Mouse (Mus musculus): ENCODE data around the gene Cd6. TPM values are rescaled to one million over a fixed set of nuclear protein-coding genes. Genes with fewer than 3 reads are reported as not detected.

Cd6 gene
- total RNA-seq, 2 experiments from 2014 or later, result 0.17 TPM; not detected in 1

DNA sequence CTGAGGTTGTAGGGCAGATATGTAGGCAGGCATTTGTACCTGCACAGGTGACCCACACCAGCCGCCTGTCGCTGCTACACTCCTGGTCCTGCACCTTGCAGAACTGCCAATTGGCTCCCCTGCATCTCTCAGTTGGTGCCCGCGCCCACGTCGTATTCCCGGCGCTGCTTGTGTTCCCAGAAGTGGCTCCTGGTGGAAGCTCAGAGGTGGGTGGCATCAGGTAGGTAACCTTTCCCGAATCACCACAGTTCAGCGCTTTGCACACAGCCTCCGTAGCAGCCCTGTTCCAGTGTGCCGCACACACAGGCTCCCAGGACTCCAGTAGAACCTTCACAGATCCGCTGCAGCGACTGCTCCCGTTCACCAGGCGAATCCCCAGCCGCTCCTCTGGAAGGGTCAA, 30.7 kb downstream of the Cd6 start:
- no peak for DNase-seq

DNA sequence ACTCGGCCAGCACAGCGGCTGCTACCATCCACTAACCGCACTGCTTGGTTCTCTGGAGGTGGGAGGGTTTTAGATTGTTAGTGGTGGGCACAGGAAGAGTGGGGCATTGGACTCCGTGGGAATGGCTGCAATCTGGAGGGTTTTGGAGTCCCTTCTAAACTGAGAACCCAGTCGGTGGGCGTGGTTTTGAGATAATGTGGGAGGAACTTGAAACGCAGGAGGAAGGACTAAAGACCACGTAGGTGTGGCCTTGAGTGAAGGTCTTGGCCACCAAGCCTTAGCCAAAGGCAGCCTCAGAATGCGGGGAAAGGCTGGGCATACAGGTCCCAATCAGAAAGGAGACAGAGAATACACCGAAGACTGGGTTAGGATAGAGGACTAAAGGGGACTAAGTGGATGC, 31.3 kb downstream of the Cd6 start:
- DNase-seq, result no peak

DNA sequence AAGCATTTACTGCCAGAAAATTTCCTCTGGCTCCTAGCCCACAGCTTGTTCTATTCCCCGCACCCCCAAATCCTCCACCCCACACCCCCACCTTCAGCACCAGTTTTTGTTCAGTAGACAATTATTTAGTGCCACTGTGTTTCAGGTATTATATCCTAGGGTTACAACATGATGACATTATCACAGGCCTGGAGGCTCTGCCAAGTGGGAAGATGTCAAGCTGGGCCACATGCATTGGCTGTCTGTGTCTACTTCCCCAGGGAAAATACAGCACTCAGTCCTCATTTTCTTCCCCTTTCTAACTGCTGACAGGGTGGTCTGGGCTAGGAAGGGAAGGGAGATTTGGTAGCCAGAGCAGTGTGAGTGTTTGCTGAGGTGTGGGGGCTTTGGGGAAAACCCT, 34.9 kb downstream of the Cd6 start:
- DNase-seq, result no peak

DNA sequence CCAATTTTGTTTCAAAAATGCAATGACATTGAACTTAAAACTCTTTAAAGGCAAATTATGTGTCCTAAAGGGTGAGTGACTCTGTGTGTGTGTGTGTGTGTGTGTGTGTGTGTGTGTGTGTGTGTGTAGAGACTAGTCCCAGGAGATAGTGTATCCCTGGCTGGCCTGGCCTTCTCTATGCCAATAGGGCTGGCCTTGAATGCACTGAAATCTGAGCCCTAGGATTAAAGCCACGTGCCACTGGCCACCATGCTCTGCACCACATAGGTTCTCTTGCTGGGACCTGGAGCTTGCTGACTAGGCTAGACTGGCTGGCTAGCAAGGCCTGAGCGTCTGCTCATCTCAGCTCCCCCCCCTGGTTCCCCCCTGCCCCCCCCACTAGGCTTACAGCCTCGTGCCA, 36.8 kb downstream of the Cd6 start:
- no peak for DNase-seq

DNA sequence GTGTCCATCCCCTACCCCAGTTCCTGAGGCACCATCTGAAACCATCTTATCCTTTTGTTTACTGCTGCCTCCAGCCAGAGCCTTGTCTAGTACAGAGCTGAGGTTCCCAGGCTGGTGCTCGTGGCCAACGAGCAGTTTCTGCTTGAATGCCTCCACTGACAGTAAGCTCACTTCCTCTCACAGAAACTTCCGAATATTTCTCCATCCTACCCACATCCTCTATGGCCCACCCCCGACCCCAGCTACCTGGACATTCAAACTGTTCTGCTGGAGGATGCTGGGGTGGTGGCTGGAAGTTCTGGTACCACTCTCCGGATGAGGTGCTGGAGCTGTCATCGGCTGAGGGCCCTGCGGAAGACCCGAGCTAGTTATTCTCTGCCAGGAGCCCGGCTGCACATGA, 39.5 kb downstream of the Cd6 start:
- no peak for DNase-seq

DNA sequence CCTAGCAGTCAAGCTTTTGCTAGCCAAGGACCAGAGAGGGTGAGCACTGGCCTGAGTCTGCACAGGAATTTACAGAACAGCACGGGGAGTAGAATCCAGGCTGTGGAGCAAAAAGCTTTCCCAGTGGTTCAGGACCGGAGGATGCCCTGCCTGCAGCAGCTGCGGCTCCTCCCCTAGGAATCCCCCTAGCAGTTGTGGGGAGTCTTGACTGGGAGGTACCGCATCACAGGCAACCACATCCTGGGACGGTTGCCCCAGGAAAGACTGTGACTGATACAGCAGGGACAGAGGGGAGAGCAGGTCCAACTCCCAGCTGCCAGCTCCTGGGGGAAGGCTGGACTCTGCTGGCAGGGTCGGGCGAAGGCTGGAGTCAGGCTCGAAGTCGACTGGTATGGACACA, 41.6 kb downstream of the Cd6 start:
- no peak for DNase-seq

DNA sequence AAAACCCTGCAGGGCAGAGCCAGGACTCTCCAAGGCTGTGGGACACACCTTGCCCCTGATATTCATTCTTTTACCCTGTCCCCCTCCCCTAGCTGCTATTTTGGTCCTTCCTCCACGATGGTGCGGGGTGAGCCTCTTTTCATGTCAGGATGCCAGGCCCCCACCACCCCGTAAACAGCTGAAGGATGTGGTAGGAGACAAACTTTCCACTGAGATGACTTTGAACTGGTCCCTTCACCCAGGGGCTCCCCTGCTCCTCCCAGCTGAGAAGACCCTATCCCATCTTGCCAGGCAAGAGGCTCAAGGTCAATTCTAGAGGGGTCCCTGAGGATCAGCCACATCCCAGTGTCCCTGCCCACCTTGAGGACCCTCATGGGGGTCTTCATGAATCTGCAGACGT, 42.5 kb downstream of the Cd6 start:
- no peak for DNase-seq

DNA sequence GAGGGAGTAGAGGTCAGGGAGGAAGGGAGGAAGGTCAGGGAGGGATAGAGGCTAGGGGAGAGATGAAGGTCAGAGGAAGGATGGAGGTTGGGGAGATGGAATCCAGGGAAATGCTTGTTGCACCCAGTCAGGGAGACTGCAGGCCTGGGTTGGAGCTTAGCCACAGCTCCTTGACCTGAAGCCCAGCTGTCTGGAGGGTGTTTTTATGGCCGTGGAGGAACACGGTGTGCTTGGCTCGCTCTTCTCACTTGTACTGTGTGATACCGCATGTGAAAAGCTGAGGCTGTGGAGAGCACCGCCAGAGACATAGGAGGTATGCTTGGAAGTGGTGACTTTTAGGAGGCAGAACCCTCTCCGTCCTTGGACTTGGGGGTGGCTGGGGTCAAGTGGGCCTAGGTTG, 43.1 kb downstream of the Cd6 start:
- no peak for DNase-seq

DNA sequence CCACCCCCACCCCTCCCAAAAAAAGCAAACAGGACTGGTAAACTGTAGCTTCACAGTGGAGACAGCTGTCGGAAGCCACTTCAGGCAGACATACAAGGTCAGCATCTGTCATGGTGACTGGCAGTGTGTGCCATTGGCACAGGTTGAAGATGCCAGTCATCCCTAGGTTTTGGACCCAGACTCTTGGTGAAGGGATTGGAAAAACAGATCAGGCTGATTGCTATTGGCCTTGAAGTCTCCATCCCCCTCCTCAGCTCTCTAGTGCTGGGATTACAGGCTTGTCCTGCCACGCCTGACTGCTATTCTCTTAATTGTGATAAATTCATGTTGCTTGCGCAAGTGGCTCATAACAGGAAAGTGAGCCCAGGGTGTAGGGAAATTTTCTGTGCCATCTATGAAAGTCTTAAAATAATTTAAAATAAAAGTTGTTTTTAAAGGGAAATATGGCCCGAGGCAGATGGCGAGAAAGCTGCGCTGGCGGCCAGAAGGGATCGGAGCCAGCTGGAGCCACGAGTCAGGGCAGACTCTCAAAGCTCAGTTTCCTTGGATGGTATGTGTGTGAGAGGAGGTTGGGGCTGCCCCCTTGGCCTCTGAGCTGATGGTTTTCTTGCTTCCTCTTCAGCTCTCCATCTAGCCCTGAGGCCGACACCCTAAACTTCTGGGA, 44.9 kb downstream of the Cd6 start:
- DNase-seq, result no peak

DNA sequence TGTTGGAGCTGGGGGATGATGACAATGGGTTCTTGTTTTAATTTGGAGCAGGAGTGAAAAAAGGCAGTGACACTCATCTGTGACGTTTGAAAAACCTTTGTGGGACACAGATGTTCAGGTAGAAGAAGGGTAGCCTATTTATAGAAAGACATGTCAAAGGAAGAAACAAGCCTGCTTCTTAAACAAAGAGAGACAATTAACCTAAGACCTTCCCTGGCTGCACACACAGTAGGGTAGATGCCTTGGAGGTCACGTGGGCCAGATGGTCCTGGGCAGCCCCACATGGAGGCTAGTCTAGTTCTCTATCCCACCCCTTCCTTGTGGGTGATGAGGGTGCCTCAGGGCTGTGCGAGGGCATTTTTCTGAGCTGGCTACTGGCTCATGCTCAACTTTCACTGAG, 45.8 kb downstream of the Cd6 start:
- DNase-seq, result no peak

DNA sequence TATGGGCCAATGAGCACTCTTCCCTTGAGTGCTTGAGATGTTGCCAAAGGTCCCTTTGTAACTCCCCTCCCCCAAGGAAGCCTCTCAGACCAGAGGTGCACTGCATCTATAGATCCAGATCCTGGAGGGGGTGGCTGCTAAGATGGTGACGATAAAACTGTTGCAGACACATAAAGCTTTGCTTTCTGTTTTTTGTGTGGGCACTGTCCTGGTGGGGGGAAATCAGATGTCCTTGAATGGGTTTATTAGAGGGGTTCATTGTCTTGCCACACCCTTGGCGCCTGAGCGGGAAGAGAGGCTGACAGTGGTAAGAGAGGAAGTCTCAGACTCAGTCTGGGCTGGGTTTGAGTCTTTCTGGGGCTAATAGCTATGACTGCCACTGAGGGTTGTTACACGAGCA, 46.7 kb downstream of the Cd6 start:
- DNase-seq, result no peak

DNA sequence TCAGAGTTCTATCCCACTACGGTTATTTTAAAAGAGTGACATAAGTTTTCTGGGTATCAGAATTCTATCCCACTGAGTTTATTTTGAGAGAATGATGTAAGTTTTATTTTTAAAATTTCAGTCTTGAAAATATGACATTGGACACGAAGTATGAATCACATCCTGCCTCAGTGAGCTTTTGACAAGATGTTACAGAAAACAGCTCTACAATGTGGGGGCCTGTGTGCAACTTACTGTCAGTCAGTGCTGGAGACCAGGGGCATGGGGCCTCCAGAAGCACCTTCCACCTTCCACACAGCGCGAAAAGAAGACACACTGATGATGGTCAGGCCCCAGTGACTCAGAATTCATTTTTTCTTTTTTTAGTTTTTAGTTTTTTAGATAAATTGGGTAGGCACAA, 48.2 kb downstream of the Cd6 start:
- DNase-seq, result no peak

DNA sequence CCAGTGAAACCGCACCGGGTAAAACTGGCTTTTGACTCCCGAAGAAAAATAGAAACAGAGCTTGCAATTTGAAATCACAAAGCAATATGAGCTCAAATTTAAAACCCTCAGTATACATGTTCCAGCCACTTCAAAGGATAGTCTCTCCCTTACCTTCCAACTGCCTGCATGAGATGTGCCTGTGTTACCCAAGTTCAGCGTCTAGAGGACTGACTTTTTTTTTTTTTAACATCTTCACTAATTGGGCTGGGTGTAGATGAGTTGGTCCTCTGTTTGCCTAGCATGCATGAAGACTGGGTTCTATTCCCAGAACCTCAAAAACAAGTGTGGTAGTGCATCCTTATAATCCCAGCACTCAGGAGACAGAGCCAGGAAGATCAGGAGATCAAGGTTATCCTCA, 53.0 kb downstream of the Cd6 start:
- DNase-seq, result no peak

DNA sequence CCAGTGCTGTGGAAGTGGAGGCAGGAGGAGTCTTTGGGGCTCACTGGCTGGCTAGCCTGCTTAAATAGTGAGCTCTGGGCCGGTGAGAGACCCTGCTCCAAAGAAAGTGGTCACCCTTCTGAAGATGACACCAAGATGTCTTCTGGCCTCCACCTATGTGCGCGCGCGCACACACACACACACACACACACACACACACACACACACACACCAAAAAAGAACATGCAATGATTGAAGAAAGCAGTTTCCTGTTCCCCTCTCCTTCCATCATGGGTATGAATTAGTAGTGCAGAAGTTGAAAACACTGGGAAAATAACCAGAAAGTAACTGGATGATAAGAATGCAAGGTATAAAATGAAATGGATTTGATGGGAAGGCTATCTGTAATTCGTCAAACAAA, 55.7 kb downstream of the Cd6 start:
- no peak for DNase-seq

DNA sequence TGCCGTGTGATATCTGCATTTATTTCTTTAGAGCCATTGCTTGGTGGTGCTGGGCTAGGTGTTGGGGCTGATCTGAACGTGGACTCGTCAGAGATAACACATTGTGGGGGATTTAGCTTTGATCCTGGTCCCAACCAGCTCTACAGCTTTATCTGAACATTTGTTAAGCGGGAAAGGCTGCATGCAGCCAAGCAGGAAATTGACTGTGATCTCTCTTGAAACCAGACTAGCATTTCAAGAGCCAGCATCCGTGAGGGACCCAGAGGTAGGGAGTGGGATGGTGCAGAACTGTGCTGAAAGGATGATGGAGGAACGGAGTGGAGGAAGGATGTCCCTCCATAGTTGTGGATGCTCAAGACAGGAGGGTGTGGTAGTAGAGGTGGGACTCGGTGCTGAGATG, 56.5 kb downstream of the Cd6 start:
- no peak for DNase-seq

DNA sequence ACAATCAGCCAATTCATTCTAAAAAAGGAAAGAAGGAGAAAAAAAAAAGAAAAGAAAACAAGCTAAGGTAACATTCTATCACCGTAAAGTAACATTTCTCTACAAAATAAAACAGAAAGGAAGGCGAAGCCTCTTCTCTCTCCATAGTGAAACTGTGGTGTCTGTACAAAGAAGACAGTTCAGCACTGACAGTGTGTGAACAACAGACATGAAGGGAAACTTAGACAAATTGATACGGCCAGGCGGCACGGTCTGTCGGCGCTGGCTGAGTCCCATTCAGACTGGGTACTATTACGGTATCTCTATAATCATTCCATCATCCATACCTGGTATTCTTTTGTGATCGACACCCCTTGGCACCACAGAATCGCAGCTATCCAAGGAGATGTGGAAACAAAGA, 57.0 kb downstream of the Cd6 start:
- DNase-seq, result no peak

DNA sequence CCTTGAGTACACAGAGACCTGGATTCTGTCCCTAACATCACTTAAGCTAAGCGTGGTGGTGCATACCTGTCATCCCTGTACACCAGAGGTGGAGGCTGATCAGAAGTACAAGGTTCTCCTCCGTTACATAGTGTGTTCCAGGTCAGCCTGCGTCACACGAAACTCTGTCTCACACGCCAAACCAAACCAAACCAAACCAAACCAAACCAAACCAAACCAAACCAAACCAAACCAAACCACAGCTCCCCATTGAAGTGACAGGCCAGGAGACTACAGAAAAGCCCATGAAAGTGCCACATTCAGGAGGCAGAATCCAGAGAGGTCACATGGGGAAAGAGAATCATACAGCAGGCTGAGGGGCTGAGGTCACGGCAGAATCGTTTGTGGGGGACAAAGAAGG, 57.9 kb downstream of the Cd6 start:
- no peak for DNase-seq

DNA sequence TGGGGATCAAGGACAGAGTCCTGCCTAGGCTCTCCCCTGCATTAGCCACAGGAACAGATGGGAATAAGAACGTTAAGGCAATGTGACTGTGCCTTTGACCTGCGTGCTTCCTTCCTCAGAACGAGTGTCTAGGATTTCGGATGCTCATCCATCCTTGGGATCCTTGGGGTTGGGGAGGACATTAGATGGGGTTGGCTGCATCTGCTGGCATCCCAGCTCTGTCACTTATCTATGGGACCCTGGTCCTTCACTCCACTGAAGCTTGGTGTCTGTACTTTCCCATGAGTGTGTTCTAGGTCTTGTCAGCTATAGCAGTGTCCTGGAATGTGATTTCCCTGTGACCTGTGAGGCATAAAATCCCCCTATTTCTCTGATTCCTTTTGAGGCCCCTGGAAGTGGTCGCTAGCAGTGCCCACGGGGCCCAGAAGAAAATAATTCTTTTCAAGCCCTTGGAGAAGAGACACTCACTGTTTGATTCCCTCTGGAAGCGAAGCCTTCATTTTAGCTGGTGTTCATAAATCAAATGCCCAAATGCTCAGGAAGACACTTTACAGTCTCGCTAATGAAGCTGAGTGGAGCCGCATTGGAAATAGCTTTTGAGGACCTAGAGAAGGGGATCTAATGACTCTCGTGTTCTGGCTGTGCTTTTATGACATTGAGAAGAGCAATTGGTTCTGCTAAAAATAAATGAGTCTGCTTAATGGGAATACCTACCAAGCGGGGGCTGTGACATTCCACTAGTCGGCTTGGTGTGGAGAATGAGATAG, 60.2 kb downstream of the Cd6 start:
- DNase-seq, result no peak

DNA sequence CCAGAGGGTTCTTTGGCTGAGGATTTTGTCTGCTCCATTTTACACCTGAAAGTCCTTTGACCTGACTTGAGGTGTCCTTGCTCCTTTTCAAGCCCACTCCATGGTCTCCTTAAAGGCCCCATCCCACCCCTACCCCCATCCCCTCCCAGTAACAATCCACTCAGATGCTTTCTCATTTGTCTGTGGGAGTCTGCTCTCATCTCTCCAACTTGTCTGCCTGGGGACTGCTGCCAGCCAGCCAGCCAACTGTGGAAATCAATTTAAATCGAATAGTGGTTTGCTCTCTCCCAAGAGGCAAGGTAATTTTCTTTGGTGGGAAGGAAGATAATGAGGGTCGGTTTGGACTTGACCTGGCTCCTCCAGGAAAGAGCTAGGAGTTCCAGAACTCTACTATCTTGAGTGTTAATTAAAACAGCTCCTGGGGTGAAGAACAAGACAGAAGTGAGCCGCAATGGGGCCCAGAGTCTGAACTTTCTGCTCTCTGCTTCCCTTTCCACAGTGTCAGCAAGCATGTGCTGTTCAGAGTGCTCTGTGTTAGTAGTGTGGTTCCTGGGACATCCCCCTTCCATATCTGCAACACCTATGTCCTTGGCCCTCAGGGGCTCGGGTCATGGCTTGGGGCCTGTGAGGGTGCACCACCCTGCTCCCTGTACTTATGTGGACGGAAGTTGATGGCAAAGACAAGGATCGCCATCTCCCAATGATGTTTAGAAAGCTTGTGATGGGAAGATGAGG, 61.0 kb downstream of the Cd6 start:
- no peak for DNase-seq

DNA sequence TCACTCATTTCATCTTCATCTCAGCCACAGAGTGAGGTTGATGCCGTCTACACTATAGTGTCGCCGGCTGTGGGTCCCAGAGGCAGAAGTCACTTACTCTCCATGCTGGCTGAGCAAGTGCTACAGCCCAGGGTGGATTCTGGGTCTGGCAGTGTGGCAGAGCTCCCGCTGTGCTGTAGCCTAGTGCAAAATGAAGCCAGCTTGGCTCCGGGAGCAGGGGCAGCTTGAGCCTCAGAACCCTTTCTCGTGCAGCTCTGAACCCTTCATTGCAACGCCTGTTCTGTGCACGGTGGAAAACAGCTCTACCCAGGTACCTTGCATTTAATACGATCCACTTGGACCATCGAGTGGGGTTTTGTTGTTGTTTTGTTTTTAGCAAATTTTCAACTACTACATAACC, 62.2 kb downstream of the Cd6 start:
- DNase-seq, result no peak

DNA sequence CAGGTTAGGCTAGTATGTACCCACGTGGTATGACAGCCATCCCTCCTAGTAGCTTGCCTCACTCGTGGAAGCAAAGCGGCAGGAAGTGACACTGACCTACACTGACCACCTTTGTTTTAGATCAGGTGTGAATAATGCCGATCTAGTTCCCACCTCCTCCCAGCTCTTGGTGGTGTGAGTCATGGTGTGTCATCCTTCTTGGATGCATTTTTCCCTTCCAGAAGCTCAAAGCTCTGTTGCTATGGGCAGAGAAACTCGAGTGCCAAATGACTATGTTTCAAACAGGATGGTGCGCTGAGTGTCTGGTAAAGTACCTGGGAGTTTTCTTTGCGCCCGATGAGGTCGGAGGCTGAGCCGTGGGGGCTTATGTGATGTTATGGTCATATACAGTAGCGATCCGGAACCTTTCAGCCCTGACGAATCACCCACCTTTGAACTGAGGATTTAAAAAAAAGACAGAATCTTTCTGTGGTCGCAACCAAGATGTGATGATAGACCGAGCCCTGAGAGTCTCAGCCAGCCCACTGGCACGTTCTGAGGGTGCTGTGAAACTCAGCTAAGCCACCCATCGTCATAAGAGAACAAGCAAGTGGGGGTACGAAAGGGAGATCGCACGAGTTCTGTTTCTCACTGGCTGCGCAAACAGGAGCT, 66.4 kb downstream of the Cd6 start:
- DNase-seq, result no peak

DNA sequence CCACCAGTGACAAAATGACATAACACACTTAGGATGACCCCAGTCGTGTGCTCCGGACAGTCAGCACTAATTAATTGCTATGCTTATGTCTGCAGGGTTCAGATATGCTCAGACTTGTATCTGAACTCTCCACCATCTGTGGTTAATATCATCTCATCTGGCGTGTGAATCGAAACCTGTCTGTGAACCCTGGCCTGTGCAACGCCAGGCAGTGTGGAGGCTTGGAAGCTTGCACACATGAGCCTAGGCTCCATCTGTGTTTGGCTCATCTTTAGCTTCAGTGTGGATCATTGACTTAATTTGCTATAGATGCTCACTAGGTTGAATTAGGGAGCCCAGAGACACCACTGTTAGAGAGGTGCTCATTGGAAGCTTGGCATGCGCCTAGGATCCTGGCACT, 67.4 kb downstream of the Cd6 start:
- no peak for DNase-seq

DNA sequence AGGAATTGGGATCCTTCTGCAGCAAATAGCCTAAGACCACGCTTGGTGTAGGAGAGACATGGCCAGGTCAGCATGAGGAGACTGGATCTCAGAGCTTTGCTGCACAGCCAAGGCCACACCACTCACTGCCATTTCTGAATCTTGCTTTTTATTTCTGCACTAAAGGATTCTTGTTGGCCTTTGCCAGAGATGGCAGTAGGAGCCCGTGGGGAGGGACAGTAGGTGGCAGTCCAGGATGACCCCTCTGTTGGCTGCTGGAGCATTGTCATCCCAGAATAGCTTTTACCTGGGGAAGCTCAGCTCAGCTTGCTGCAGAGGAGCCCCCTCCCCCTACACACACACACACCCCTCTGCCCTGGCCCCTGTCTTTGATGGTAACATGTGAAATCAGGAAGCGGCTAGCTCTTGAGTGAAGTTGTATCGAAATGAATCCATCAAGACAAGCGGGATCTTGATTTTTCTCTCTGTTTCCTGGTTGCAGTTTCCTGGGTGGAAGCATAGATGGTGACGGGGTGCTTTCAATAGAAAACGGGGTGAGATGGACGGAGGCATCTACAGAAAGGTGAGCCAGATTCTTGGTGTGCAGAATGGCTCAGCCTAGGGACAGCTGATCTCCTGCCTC, 68.0 kb downstream of the Cd6 start:
- DNase-seq, result no peak
